Mouse (Mus musculus) olfactory bulb, adult 2 months (tissue): Measurements from ENCODE around the gene Hnrnpc.

ENCODE experiments used
- CTCF ChIP-seq: fragments of 200-500 bp; IDR thresholded peaks from 2 replicates; pipeline ENCODE4 v1.5.1; 2012; ENCODE audit warnings: low read depth, mild to moderate bottlenecking, low read length, moderate library complexity; ENCODE audit not compliant: insufficient read depth
- POLR2A ChIP-seq: fragments of 200-500 bp; IDR thresholded peaks from 2 replicates; pipeline ENCODE4 v1.6.1; 2012; ENCODE audit warnings: mild to moderate bottlenecking, low read depth, low read length, moderate library complexity; ENCODE audit not compliant: insufficient read depth

DNA sequence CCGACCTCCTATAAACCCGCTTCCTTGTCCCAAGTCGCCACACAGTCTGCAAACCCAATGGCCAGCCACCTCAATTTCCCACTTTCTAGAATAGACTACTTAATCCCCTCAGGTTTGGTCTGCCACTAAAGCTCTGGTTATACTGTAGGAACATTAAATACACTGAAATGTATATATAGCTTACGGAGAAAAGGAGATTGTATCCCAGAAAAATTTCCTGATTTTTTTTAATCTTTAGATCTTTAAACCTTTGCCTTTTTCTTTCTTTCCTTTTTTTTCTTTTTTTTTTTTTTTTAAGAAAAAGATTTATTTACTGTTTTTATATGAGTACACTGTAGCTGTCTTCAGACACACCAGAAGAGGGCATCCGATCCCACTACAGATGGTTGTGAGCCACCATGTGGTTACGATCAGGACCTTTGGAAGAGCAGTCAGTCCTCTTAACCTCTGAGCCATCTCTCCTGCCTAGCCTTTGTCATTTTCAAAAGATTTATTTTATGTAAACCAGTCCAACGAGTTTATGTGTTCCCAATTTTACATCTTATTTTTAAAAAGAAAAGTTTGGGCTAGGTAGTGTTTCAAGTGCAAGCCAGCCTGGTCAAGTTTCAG lies 953 bp upstream of the Hnrnpc start:
- TF ChIP-seq CTCF (no peak), POLR2A (no peak)
